Mouse (Mus musculus) spleen, adult 2 months (tissue): ENCODE results near the gene Cped1. TPM values are rescaled to one million over a fixed set of nuclear protein-coding genes. Genes with fewer than 3 reads are reported as not detected.

Experiments
- DNase-seq, 2 experiments: peaks; one replicate each; pipeline versions ENCODE4 v3.0.0 to v3.0.0-alpha.2; 2012 to 2021; ENCODE audit warnings: low spot score in 2 of 2, low read depth in 1 of 2
- H3K27ac ChIP-seq: fragments of 200-500 bp; 2 replicates; pipeline ENCODE4 v1.5.1; 2012; ENCODE audit warnings: low read length, inconsistent platforms; ENCODE audit not compliant: insufficient read depth
- H3K27me3 ChIP-seq: fragments of 200-500 bp; 2 replicates; pipeline ENCODE4 v1.6.1; 2012; ENCODE audit warnings: mild to moderate bottlenecking, moderate library complexity, low read length, inconsistent platforms; ENCODE audit not compliant: control insufficient read depth, insufficient read depth
- H3K36me3 ChIP-seq: fragments of 200-500 bp; 2 replicates; pipeline ENCODE4 v1.6.1; 2012; ENCODE audit warnings: mild to moderate bottlenecking, low read length, inconsistent platforms; ENCODE audit not compliant: control insufficient read depth, insufficient read depth
- H3K4me1 ChIP-seq: fragments of 200-500 bp; 2 replicates; pipeline ENCODE4 v1.6.1; 2011; ENCODE audit warnings: inconsistent platforms; ENCODE audit not compliant: control insufficient read depth, insufficient read depth, insufficient read length
- H3K4me3 ChIP-seq: fragments of 200-500 bp; 2 replicates; pipeline ENCODE4 v1.5.1; 2011; ENCODE audit warnings: mild to moderate bottlenecking, inconsistent platforms; ENCODE audit not compliant: insufficient read depth, insufficient read length; ENCODE audit errors: extremely low read depth
- CTCF ChIP-seq: fragments of 200-500 bp; IDR thresholded peaks from 2 replicates; pipeline ENCODE4 v1.5.1; 2011; ENCODE audit warnings: mild to moderate bottlenecking, inconsistent platforms; ENCODE audit not compliant: insufficient read depth, insufficient read length, insufficient replicate concordance; ENCODE audit errors: extremely low read depth
- POLR2A ChIP-seq: fragments of 200-500 bp; IDR thresholded peaks from 2 replicates; pipeline ENCODE4 v1.6.1; 2011; ENCODE audit warnings: low read depth, low read length, inconsistent platforms
- WGBS: fragments of 180-500 bp; shearing (Covaris S2); methylation state at CpG from one replicate; pipeline ENCODE4 v1.1.7; 2018; 5-methylcytosine and 5-hydroxymethylcytosine counted together
- polyA plus RNA-seq: library from polyadenylated mRNA; depleted of rRNA; stranded (reverse); fragments of >200 nt; gene quantifications from 2 replicates; pipeline ENCODE4 v1.2.3, GENCODE M21; 2012

Cped1 gene
- polyA plus RNA-seq, 1 experiment: 2.7 TPM

DNA sequence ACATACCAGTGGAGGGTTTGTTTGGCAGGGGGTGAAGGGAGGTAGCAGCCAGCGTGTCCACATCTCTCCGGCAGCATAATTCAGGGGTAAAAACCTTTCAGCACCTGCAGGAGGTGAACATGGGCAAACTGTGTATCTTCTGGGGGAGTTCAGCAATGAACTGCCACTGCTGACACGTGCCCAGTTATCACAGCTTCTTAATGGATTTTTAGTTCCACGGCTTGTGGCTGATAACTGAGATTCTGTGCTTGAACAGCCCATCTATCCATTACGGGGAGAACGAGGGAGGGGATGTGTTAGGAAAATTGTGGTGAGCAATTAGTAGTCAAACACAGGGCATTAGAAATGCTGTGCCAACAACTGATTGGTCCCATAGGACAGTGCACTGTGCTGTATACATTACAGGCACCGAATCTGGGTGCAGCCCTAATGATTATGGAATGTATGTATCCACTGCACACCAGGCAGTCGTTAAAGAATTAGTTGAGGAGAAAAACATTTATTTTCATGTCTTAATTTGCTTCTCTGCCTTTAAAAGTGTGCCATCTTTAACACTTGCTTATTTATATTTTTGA, 193.1 kb downstream of the Cped1 start:
- TF ChIP-seq CTCF (no peak), POLR2A (no peak)
- WGBS: 86% methylated on average over 8 of the region's 8 CpGs
- no peak for DNase-seq
- Histone ChIP-seq H3K4me3 (no peak overlapping the region), H3K4me1 (no peaks in the 10 kb centered on the region), H3K27ac (no peak overlapping the region), H3K27me3 (no peaks in the 10 kb centered on the region), H3K36me3 (no peaks in the 10 kb centered on the region)

DNA sequence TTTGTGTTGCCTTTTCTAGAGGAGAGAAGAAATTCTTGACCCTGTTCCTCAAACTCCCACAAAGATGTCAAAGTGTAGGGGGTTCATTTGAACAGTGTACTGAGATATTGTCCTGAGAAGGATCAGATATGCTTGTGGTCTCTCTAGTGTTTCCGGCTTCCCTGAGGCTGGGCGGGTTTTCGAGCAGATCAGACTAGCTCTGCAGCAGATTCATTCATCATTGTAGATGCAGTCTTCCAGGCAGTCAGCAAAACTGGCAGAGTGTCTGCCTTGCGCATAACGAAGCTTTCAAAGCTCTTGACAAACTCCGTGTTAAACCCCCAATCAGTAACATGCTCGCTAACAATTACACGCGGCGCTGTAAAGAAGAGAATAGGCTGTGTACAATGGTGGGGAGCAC, 194.6 kb downstream of the Cped1 start:
- Histone ChIP-seq H3K27me3 (no peaks in the 10 kb centered on the region), H3K27ac (no peak overlapping the region), H3K36me3 (no peaks in the 10 kb centered on the region), H3K4me3 (no peak overlapping the region), H3K4me1 (no peaks in the 10 kb centered on the region)
- 55% methylated on average over 10 of the region's 10 CpGs for WGBS
- no peak for DNase-seq
- TF ChIP-seq POLR2A (no peak), CTCF (no peak)

DNA sequence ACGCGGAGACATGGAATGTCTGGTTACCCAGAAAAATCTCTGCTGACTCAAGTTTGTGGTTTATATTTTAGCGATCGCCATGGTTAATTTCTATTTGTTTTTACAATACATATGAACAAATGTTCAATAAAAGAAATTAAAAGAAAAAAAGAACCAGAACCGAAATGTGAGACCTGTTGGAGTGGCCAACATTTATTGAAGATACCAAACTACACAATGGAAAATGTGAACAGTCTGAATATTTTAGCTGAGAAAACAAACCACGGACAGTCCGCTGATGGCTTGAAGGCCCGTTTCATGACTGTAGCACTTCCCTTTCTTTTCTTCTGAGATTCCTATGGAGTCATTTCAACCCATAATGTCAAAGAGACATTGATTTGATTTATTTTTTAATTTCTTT, 201.3 kb downstream of the Cped1 start:
- 88% methylated on average over 8 of the region's 8 CpGs for WGBS
- Histone ChIP-seq H3K4me3 (no peak overlapping the region), H3K36me3 (no peaks in the 10 kb centered on the region), H3K27ac (no peak overlapping the region), H3K4me1 (no peaks in the 10 kb centered on the region), H3K27me3 (no peaks in the 10 kb centered on the region)
- TF ChIP-seq CTCF (no peak), POLR2A (no peak)
- no peak for DNase-seq

DNA sequence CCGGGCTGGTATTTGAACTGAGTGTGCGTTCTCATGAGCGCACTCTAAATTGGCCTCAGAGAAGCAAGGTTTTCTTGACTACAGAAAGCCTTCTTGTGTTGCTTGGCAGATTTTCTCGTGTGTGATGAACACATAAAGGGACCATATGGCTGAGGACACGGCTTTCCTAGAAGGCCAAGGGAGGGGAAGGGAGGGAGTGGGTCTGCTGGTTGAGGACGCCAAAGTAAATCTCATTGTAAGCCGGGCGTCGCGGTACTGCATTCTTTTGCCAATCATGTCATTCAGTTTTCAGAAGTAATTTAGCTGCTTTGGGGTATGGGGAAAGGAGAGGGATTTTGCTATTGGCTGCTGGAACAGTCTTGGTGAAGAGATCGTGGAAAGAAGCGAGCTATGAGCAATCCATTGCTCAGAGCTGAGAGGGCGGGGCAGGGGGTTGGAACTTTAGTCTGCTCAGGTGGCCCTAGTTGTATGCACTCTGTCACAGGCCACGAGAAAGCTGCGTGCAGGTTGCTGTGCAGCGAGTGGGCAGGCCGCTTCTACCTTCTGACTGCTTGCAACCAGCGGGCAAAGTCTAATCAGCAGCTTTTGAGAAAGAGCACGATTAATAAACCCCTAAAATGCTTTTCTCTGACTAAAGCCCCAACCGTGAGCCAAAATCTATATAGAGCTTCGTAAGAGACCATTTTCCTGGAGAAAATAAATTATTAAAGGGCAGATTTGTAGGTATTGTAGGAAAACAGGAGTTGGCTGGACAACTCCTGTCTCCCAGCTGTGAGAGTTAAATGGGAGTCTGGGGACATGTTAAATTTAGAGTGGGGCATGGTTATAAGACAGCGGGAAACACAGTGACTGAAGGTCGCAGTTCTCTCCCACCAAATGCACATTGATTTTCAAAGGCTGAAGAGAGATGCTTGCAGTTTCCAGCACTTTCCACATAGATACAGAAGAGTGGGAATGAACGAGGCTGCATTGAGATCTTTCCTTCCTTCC, 203.9 kb downstream of the Cped1 start:
- no peak for TF ChIP-seq POLR2A
- TF ChIP-seq CTCF: no peak
- Histone ChIP-seq H3K4me3 (no peak overlapping the region), H3K27me3 (no peaks in the 10 kb centered on the region), H3K27ac (no peak overlapping the region), H3K36me3 (no peaks in the 10 kb centered on the region), H3K4me1 (no peaks in the 10 kb centered on the region)
- WGBS: 91% methylated on average over 24 of the region's 24 CpGs
- no peak for DNase-seq

DNA sequence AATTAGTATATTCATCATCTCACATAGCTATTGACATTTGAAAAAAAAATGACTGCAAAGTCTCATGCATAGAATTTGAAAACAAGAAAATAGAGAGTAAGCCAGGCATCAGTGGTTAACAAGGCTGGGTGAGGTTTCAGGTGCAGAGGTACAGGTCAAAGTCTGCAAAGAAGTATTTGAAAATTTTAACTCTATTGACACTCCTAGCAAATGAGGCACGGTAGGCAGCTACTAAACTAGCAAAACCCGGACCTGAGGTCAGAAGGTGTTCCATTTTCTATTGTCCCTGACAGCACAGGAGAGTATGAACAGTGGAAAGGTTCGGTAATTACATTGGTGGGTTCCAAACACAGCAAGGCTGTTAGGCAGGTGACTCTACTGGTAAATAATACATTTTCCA, 212.9 kb downstream of the Cped1 start:
- Histone ChIP-seq H3K27me3 (no peaks in the 10 kb centered on the region), H3K27ac (no peak overlapping the region), H3K36me3 (no peaks in the 10 kb centered on the region), H3K4me3 (no peak overlapping the region), H3K4me1 (no peaks in the 10 kb centered on the region)
- DNase-seq: no peak
- TF ChIP-seq CTCF (no peak), POLR2A (no peak)
- WGBS: 87% methylated on average over 3 of the region's 3 CpGs

DNA sequence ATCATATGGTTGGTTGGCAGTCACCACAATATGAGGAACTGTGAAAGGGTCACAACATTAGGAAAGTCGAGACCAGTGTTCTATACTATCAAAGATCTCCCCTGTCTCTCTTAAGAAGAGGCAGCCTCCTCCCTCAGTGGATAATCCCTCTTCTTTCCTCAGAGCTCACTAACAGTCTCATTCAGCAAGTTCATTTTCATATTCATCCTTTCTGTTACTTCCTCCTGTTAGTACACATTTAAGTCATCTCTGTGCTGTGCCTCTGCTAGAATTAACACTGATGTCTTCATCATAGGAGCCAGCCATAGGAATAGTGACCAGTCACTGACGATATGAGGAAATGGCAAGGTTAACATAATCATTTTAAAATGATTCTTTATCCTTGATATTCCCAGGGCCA, 213.8 kb downstream of the Cped1 start:
- no peak overlapping the region for H3K27ac ChIP-seq
- no peaks in the 10 kb centered on the region for H3K4me1 ChIP-seq
- no peak for TF ChIP-seq CTCF
- no peaks in the 10 kb centered on the region for H3K27me3 ChIP-seq
- H3K36me3 ChIP-seq: no peaks in the 10 kb centered on the region
- WGBS: 76% methylated on average over 2 of the region's 2 CpGs
- no peak for DNase-seq
- no peak overlapping the region for H3K4me3 ChIP-seq

DNA sequence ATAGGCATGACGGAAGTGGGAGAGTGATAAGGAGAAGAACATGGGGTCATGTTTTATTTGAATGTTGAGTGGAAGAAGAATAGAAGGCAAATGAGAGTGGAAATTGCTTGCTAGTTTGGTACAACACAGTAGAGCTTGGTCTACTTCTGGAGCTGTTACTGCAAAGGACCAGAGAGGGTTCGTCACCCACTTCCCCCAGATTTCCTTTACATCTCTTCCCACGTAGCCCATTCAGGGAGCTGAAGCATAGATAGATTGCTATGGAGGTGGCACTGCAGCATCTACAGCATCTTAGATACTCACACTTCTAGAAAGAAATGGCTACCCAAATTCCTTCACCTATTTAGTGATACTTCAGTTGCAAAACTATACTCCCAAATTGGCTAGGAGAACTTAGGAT, 214.4 kb downstream of the Cped1 start:
- WGBS: 89% methylated on average over 3 of the region's 3 CpGs
- no peak overlapping the region for H3K27ac ChIP-seq
- no peak for DNase-seq
- TF ChIP-seq CTCF (no peak), POLR2A (no peak)
- H3K4me3 ChIP-seq: no peak overlapping the region
- H3K36me3 ChIP-seq: no peaks in the 10 kb centered on the region
- H3K27me3 ChIP-seq: no peaks in the 10 kb centered on the region
- no peaks in the 10 kb centered on the region for H3K4me1 ChIP-seq
